9 mouse cellular contexts compared by ENCODE assay signal in genomic region chr12:73672007-73672406, GRCm38 (mm10).
A peak's percentile ranks its signal among the peaks of the same experiment; 100 is the strongest.
DNase-seq lines count a peak whose midpoint lies in the region; ATAC-seq lines count a peak whose summit lies in the region.
"Had no signal": no experiment of that assay in that cellular context is flagged by ENCODE, and none has a peak within 500 bp of the region (broad histone marks: within the 10 kb centered on the region; RNA-seq: fewer than 3 reads in every experiment).

No protein-coding gene starts in this region.

- no peaks in the 10 kb centered on the region for H3K36me3 ChIP-seq in heart, embryonic 14.5 days (ENCODE audit: control insufficient read depth, insufficient read depth, low read length)
- no peaks in the 10 kb centered on the region for H3K36me3 ChIP-seq in limb, embryonic 12.5 days
- H3K36me3 ChIP-seq in limb, embryonic 10.5 days: no peaks in the 10 kb centered on the region
- H3K36me3 ChIP-seq in embryonic facial prominence, embryonic 14.5 days (ENCODE audit: control insufficient read depth, insufficient read depth, low read length): no peaks in the 10 kb centered on the region
- no peaks in the 10 kb centered on the region for H3K36me3 ChIP-seq in midbrain, embryonic 14.5 days (ENCODE audit: control insufficient read depth, insufficient read depth, low read length)

- no peaks in the 10 kb centered on the region for H3K9me3 ChIP-seq in heart, embryonic 14.5 days (ENCODE audit: control insufficient read depth, low read length)
- no peaks in the 10 kb centered on the region for H3K9me3 ChIP-seq in limb, embryonic 12.5 days
- H3K9me3 ChIP-seq in limb, embryonic 10.5 days (replicated peaks): no peaks in the 10 kb centered on the region
- H3K9me3 ChIP-seq in embryonic facial prominence, embryonic 14.5 days (ENCODE audit: control insufficient read depth, low read length): no peaks in the 10 kb centered on the region
- no peaks in the 10 kb centered on the region for H3K9me3 ChIP-seq in midbrain, embryonic 14.5 days (ENCODE audit: control insufficient read depth, low read length)

- H3K4me3 ChIP-seq in heart, embryonic 14.5 days (ENCODE audit: control insufficient read depth in 1 of 2, insufficient read depth in 1 of 2, low read depth in 1 of 2, low read length in 2 of 2): no peak overlapping the region
- no peak overlapping the region for H3K4me3 ChIP-seq in limb, embryonic 12.5 days (replicated peaks)
- no peak overlapping the region for H3K4me3 ChIP-seq in limb, embryonic 10.5 days
- no peak overlapping the region for H3K4me3 ChIP-seq in embryonic facial prominence, embryonic 14.5 days (ENCODE audit: low read depth, low read length)
- no peak overlapping the region for H3K4me3 ChIP-seq in midbrain, embryonic 14.5 days (replicated peaks; ENCODE audit: low read depth, low read length)

- no peak for DNase-seq in heart, adult 18-20 months
- DNase-seq in limb, embryonic 10.5 days (ENCODE audit: low spot score): no peak
- DNase-seq in embryonic facial prominence, embryonic 14.5 days (ENCODE audit: low spot score): no peak
- peak; percentile 57 for DNase-seq in midbrain, embryonic 14.5 days
- DNase-seq: right cerebral cortex, adult 18-20 months had no signal

- peaks cover 12 to 20% of the 10 kb centered on the region in 2 experiments for H3K4me1 ChIP-seq in heart, embryonic 14.5 days (ENCODE audit: control insufficient read depth in 2 of 2, insufficient read depth in 2 of 2, low read length in 2 of 2)
- peaks cover 14% of the 10 kb centered on the region for H3K4me1 ChIP-seq in limb, embryonic 12.5 days (replicated peaks)
- peaks cover 12% of the 10 kb centered on the region for H3K4me1 ChIP-seq in limb, embryonic 10.5 days
- H3K4me1 ChIP-seq in embryonic facial prominence, embryonic 14.5 days (ENCODE audit: control insufficient read depth, insufficient read depth, low read length): peaks cover 13% of the 10 kb centered on the region; the same call in 1 of the 2 replicates
- H3K4me1 ChIP-seq in midbrain, embryonic 14.5 days (ENCODE audit: control insufficient read depth, insufficient read depth, low read length): peaks cover 9% of the 10 kb centered on the region

- H3K27ac ChIP-seq in heart, embryonic 14.5 days (replicated peaks in 1 of 2; ENCODE audit: control insufficient read depth in 1 of 2, insufficient read depth in 1 of 2, low read depth in 2 of 2, low read length in 2 of 2): peak overlapping the region; percentile 9 to 69; a peak in 2 of 4 replicates
- H3K27ac ChIP-seq in limb, embryonic 12.5 days: peak overlapping the region; percentile 53; the same call in 1 of the 2 replicates
- H3K27ac ChIP-seq in limb, embryonic 10.5 days: no peak overlapping the region; the same call in 1 of the 2 replicates
- peak overlapping the region; percentile 30; the same call in 1 of the 2 replicates for H3K27ac ChIP-seq in embryonic facial prominence, embryonic 14.5 days (replicated peaks; ENCODE audit: low read depth, low read length)
- H3K27ac ChIP-seq in midbrain, embryonic 14.5 days (replicated peaks; ENCODE audit: low read depth, low read length): peak overlapping the region; percentile 32; the same call in 1 of the 2 replicates

- ATAC-seq in heart, embryonic 14.5 days (ENCODE audit: insufficient number of reproducible peaks, insufficient read depth, low FRiP score, low read depth): no peak
- ATAC-seq in limb, embryonic 12.5 days (ENCODE audit: insufficient number of reproducible peaks, insufficient read depth, low FRiP score, low TSS enrichment, low read depth): no peak
- no peak for ATAC-seq in embryonic facial prominence, embryonic 14.5 days (ENCODE audit: low read depth)
- no peak for ATAC-seq in midbrain, embryonic 14.5 days (ENCODE audit: low FRiP score, low TSS enrichment)
- no peak for ATAC-seq in inflammation-experienced regulatory T-cells, adult 6 months
- ATAC-seq in monocyte, adult 5-6 weeks (replicated peaks; ENCODE audit: insufficient number of reproducible peaks, low FRiP score, low TSS enrichment, poor library complexity, severe bottlenecking): no peak

- no peak overlapping the region for H3K4me2 ChIP-seq in heart, embryonic 14.5 days (ENCODE audit: low read length)
- no peak overlapping the region for H3K4me2 ChIP-seq in limb, embryonic 12.5 days
- no peak overlapping the region for H3K4me2 ChIP-seq in embryonic facial prominence, embryonic 14.5 days (ENCODE audit: low read depth, low read length)
- no peak overlapping the region for H3K4me2 ChIP-seq in midbrain, embryonic 14.5 days (ENCODE audit: low read length)

- H3K27me3 ChIP-seq in heart, embryonic 14.5 days (ENCODE audit: control insufficient read depth, insufficient read depth, low read length): no peaks in the 10 kb centered on the region
- H3K27me3 ChIP-seq in limb, embryonic 12.5 days: no peaks in the 10 kb centered on the region
- H3K27me3 ChIP-seq in limb, embryonic 10.5 days (ENCODE audit: low read depth, poor library complexity, severe bottlenecking): no peaks in the 10 kb centered on the region
- H3K27me3 ChIP-seq in embryonic facial prominence, embryonic 14.5 days (replicated peaks; ENCODE audit: control insufficient read depth, insufficient read depth, low read length): no peaks in the 10 kb centered on the region
- H3K27me3 ChIP-seq in midbrain, embryonic 14.5 days (ENCODE audit: control insufficient read depth, insufficient read depth, low read length): no peaks in the 10 kb centered on the region

- WGBS in heart, embryonic 14.5 days: 58% methylated on average over 4 of the region's 4 CpGs
- 81% methylated on average over 4 of the region's 4 CpGs for WGBS in limb, embryonic 12.5 days
- WGBS in limb, embryonic 10.5 days: 89% methylated on average over 4 of the region's 4 CpGs
- 35% methylated on average over 4 of the region's 4 CpGs for WGBS in embryonic facial prominence, embryonic 14.5 days
- 28% methylated on average over 4 of the region's 4 CpGs for WGBS in midbrain, embryonic 14.5 days

- H3K9ac ChIP-seq in heart, embryonic 14.5 days (ENCODE audit: low read length): no peak overlapping the region
- no peak overlapping the region for H3K9ac ChIP-seq in limb, embryonic 12.5 days (replicated peaks)
- no peak overlapping the region; the same call in 1 of the 2 replicates for H3K9ac ChIP-seq in embryonic facial prominence, embryonic 14.5 days (ENCODE audit: low read depth, low read length)
- H3K9ac ChIP-seq in midbrain, embryonic 14.5 days (replicated peaks; ENCODE audit: low read length): no peak overlapping the region
